Mouse (Mus musculus): ENCODE results near the gene Rps6ka5. TPM values are rescaled to one million over a fixed set of nuclear protein-coding genes. Genes with fewer than 3 reads are reported as not detected.

Rps6ka5 gene
- polyA plus RNA-seq, 1 experiment from 2014 or later: 3.6 TPM

DNA sequence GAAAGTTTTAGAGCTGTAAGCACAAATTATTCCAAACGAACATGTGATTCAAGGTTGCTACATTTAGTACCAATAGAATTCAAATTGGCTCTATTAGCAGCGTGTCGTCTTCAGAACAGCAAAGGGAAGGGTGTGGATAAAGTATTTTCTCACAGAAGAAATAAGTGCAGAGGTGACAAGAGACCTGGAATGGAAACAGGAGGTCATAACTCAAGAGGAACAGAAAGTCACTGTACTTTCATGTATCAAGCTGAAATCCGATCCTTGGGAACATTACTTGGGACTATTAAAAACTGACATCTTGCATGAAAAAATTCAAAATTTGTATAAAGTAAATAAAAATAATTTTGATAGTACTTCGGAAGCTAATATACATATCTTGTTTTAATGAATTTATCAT, 36.3 kb downstream of the Rps6ka5 start:
- no peaks in the 10 kb centered on the region for H3K4me1 ChIP-seq (ENCODE audit: control insufficient read depth, insufficient read depth, low read length)
- no peaks in the 10 kb centered on the region for H3K36me3 ChIP-seq (ENCODE audit: control insufficient read depth, insufficient read depth, low read length)
- H3K4me2 ChIP-seq (ENCODE audit: low read depth): no peak overlapping the region
- 85% methylated on average over 5 of the region's 5 CpGs for WGBS
- H3K4me3 ChIP-seq (ENCODE audit: low read depth, low read length): no peak overlapping the region
- no peak for DNase-seq (ENCODE audit: low spot score)
- H3K9me3 ChIP-seq (ENCODE audit: control insufficient read depth, low read length): no peaks in the 10 kb centered on the region
- H3K9ac ChIP-seq (ENCODE audit: low read length): no peak overlapping the region
- ATAC-seq (ENCODE audit: insufficient read depth, low FRiP score, low TSS enrichment): no peak
- no peak overlapping the region for H3K27ac ChIP-seq (ENCODE audit: low read depth, low read length)
- no peaks in the 10 kb centered on the region for H3K27me3 ChIP-seq (ENCODE audit: control insufficient read depth, insufficient read depth, low read length)

DNA sequence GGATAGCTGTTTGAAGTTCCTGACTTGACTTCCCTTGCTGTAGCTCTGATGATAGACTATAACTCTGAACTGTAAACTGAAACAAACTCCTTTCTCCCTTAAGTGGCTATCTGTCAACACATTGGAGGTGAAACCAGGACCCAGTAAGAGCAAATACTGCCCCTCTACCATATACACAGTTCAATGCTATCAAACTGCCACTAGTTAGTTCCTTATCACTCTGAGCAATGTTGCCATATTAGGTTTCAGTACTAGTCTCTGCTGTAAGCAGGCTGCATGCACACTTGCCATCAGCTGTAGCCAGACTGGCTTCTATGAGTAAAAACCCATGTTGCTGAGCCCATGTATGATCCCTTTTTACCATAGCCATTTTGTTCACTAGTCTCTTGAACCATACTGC, 38.6 kb downstream of the Rps6ka5 start:
- no peak for ATAC-seq (ENCODE audit: insufficient read depth, low FRiP score, low TSS enrichment)
- Histone ChIP-seq H3K27me3 (ENCODE audit: control insufficient read depth, insufficient read depth, low read length) (no peaks in the 10 kb centered on the region), H3K4me3 (ENCODE audit: low read depth, low read length) (no peak overlapping the region), H3K4me2 (ENCODE audit: low read depth) (no peak overlapping the region), H3K9me3 (ENCODE audit: control insufficient read depth, low read length) (no peaks in the 10 kb centered on the region), H3K9ac (ENCODE audit: low read length) (no peak overlapping the region), H3K27ac (ENCODE audit: low read depth, low read length) (no peak overlapping the region), H3K36me3 (ENCODE audit: control insufficient read depth, insufficient read depth, low read length) (no peaks in the 10 kb centered on the region), H3K4me1 (ENCODE audit: control insufficient read depth, insufficient read depth, low read length) (no peaks in the 10 kb centered on the region)
- DNase-seq (ENCODE audit: low spot score): no peak

DNA sequence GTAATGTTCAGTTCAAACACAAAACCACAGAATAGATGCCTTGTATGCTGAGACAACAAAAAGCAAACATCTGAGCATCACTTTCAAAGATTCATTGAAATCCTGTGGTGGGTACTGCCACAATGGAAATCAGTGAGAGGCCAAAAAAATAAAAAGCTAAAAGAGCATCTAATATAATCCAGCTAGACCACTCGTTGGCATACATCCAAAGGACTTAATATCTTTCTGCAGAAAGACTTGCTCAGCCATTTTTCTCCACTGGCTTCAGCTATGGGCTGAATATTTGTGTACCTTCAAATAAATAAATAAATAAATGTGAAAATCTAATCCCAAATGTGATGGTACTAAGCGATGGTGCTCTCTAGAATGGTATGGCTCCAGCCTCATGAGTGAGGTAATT, 39.8 kb downstream of the Rps6ka5 start:
- H3K4me3 ChIP-seq (ENCODE audit: low read depth, low read length): no peak overlapping the region
- no peak for DNase-seq (ENCODE audit: low spot score)

DNA sequence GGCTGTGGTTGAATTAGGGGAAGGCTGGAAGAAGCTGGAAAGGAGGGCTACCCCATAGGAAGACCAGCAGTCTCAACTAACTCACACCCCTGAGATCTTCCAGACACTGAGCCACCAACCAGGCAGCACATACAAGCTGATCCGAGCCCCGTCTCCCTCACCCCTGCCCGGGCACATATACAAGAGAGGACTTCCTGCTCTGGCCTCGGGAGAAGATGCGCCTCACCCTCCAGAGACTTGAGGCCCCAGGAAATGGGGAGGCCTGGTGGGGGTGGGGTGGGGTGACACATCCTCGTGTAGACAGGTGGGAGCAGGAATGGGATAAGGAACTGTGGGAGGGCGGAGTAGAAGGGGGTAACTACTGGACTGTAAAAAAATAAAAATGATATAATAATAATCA, 45.0 kb downstream of the Rps6ka5 start:
- Histone ChIP-seq H3K4me2 (ENCODE audit: low read depth) (no peak overlapping the region), H3K36me3 (ENCODE audit: control insufficient read depth, insufficient read depth, low read length) (no peaks in the 10 kb centered on the region), H3K9ac (ENCODE audit: low read length) (no peak overlapping the region), H3K4me1 (ENCODE audit: control insufficient read depth, insufficient read depth, low read length) (no peaks in the 10 kb centered on the region), H3K27ac (ENCODE audit: low read depth, low read length) (no peak overlapping the region), H3K4me3 (ENCODE audit: low read depth, low read length) (no peak overlapping the region), H3K9me3 (ENCODE audit: control insufficient read depth, low read length) (no peaks in the 10 kb centered on the region), H3K27me3 (ENCODE audit: control insufficient read depth, insufficient read depth, low read length) (no peaks in the 10 kb centered on the region)
- DNase-seq (ENCODE audit: low spot score) (no peak), ATAC-seq (ENCODE audit: insufficient read depth, low FRiP score, low TSS enrichment) (no peak)
- WGBS: 85% methylated on average over 7 of the region's 7 CpGs

More for the DNA sequence above, 39.8 kb downstream of the Rps6ka5 start:
- no peak overlapping the region for H3K27ac ChIP-seq (ENCODE audit: low read depth, low read length)
- ATAC-seq (ENCODE audit: insufficient read depth, low FRiP score, low TSS enrichment): no peak
- H3K27me3 ChIP-seq (ENCODE audit: control insufficient read depth, insufficient read depth, low read length): no peaks in the 10 kb centered on the region
- H3K9me3 ChIP-seq (ENCODE audit: control insufficient read depth, low read length): no peaks in the 10 kb centered on the region
- H3K4me1 ChIP-seq (ENCODE audit: control insufficient read depth, insufficient read depth, low read length): no peaks in the 10 kb centered on the region
- no peak overlapping the region for H3K9ac ChIP-seq (ENCODE audit: low read length)
- H3K36me3 ChIP-seq (ENCODE audit: control insufficient read depth, insufficient read depth, low read length): no peaks in the 10 kb centered on the region
- WGBS: 90% methylated on average over 2 of the region's 2 CpGs
- H3K4me2 ChIP-seq (ENCODE audit: low read depth): no peak overlapping the region

DNA sequence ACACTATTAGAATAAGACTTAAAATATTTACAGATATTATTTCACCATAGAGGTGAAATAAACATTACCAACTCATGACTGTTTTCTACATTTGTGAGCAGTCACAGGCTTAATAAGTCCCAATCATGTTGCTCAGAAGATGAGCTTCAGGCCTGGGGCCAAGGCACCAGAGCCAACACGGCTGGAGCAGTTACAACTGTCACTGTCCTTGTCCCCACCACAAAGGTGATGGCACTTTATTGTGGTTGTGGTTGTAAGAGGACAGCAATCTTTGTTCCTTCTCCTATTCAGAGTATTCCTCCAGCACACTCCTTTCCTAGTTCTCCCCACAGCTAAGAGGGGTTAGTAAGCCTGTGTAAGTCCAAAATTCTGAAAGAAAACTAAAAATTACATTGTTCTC, 45.5 kb downstream of the Rps6ka5 start:
- Histone ChIP-seq H3K4me2 (ENCODE audit: low read depth) (no peak overlapping the region), H3K27me3 (ENCODE audit: control insufficient read depth, insufficient read depth, low read length) (no peaks in the 10 kb centered on the region), H3K36me3 (ENCODE audit: control insufficient read depth, insufficient read depth, low read length) (no peaks in the 10 kb centered on the region), H3K4me3 (ENCODE audit: low read depth, low read length) (no peak overlapping the region), H3K9me3 (ENCODE audit: control insufficient read depth, low read length) (no peaks in the 10 kb centered on the region), H3K27ac (ENCODE audit: low read depth, low read length) (no peak overlapping the region), H3K9ac (ENCODE audit: low read length) (no peak overlapping the region), H3K4me1 (ENCODE audit: control insufficient read depth, insufficient read depth, low read length) (no peaks in the 10 kb centered on the region)
- WGBS: 44% methylated on average over 1 of the region's 1 CpGs
- DNase-seq (ENCODE audit: low spot score) (no peak), ATAC-seq (ENCODE audit: insufficient read depth, low FRiP score, low TSS enrichment) (no peak)

DNA sequence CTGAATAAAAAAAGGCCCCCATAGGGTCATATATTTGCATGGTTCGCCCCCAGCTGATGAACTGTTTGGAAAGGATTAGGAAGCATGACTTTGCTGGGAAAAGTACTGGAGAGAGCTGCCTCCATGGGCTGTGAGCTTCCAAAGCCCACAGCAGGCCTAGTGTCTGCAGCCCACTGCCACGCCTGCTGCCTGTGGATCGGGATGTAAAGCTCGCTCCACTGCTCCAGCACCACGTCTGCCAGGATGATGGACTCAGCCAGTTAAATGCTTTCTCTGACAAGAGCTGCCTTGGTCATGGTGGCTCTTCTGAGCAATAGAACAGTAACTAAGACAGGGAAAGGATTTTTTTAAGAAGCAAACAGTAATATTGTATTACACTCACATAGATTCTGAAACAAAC, 46.1 kb downstream of the Rps6ka5 start:
- 71% methylated on average over 5 of the region's 5 CpGs for WGBS
- H3K9me3 ChIP-seq (ENCODE audit: control insufficient read depth, low read length): no peaks in the 10 kb centered on the region
- H3K27me3 ChIP-seq (ENCODE audit: control insufficient read depth, insufficient read depth, low read length): no peaks in the 10 kb centered on the region
- H3K4me3 ChIP-seq (ENCODE audit: low read depth, low read length): no peak overlapping the region
- ATAC-seq (ENCODE audit: insufficient read depth, low FRiP score, low TSS enrichment) (no peak), DNase-seq (ENCODE audit: low spot score) (no peak)
- H3K36me3 ChIP-seq (ENCODE audit: control insufficient read depth, insufficient read depth, low read length): no peaks in the 10 kb centered on the region
- no peaks in the 10 kb centered on the region for H3K4me1 ChIP-seq (ENCODE audit: control insufficient read depth, insufficient read depth, low read length)
- no peak overlapping the region for H3K27ac ChIP-seq (ENCODE audit: low read depth, low read length)
- H3K4me2 ChIP-seq (ENCODE audit: low read depth): no peak overlapping the region
- no peak overlapping the region for H3K9ac ChIP-seq (ENCODE audit: low read length)

DNA sequence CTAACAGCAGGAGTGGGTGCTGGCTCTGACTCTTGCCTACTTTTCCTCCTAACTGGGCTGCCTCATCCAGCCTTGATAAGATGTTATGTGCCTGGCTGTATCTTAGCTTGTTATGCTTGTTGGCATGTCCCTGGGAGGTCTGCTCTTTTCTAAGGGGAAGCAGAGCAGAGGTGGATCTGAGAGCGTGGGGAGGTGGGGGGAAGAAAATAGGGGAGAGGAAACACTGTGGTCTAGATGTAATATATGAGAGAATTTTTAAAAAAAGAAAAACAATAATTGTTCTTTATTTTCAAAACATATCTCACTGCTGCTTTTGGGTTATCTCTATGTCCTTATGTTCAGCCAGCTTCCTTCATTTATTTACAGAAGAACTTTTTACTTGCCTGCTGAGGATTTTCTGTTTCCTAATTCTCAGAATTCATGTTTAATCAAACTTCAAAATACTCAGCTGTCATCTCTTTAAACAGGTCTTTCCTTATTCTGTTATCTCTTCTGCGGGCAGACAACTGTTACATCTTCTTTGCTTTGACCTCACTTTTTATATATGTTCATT, 56.1 kb downstream of the Rps6ka5 start:
- Histone ChIP-seq H3K4me3 (ENCODE audit: low read depth, low read length) (no peak overlapping the region), H3K4me2 (ENCODE audit: low read depth) (no peak overlapping the region), H3K36me3 (ENCODE audit: control insufficient read depth, insufficient read depth, low read length) (no peaks in the 10 kb centered on the region), H3K9ac (ENCODE audit: low read length) (no peak overlapping the region), H3K9me3 (ENCODE audit: control insufficient read depth, low read length) (no peaks in the 10 kb centered on the region), H3K27ac (ENCODE audit: low read depth, low read length) (no peak overlapping the region), H3K27me3 (ENCODE audit: control insufficient read depth, insufficient read depth, low read length) (no peaks in the 10 kb centered on the region), H3K4me1 (ENCODE audit: control insufficient read depth, insufficient read depth, low read length) (no peaks in the 10 kb centered on the region)
- DNase-seq (ENCODE audit: low spot score) (no peak), ATAC-seq (ENCODE audit: insufficient read depth, low FRiP score, low TSS enrichment) (no peak)
- WGBS: 94% methylated on average over 2 of the region's 2 CpGs

DNA sequence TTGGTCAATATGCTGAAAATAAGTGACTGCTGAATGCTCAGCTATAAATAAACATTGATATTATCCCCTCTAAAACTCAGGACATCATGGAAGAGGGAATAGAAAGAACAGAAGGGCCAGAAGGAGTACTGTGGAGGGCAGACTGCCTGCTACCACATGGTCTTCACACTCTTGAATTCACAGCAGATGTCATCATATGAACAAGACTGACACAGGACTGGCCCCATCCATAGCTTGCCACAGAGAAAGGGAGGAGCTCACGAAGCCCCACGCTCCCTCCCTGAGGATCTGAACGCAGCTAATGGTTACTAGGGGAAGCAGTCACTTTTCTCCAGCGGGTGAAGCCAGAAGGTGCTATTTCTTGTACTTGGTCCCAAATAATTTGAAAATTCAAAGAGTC, 61.5 kb downstream of the Rps6ka5 start:
- 76% methylated on average over 4 of the region's 4 CpGs for WGBS
- H3K4me2 ChIP-seq (ENCODE audit: low read depth): no peak overlapping the region
- H3K9me3 ChIP-seq (ENCODE audit: control insufficient read depth, low read length): no peaks in the 10 kb centered on the region
- no peaks in the 10 kb centered on the region for H3K27me3 ChIP-seq (ENCODE audit: control insufficient read depth, insufficient read depth, low read length)
- ATAC-seq (ENCODE audit: insufficient read depth, low FRiP score, low TSS enrichment) (no peak), DNase-seq (ENCODE audit: low spot score) (no peak)
- H3K36me3 ChIP-seq (ENCODE audit: control insufficient read depth, insufficient read depth, low read length): no peaks in the 10 kb centered on the region
- H3K4me3 ChIP-seq (ENCODE audit: low read depth, low read length): no peak overlapping the region
- no peaks in the 10 kb centered on the region for H3K4me1 ChIP-seq (ENCODE audit: control insufficient read depth, insufficient read depth, low read length)
- no peak overlapping the region for H3K27ac ChIP-seq (ENCODE audit: low read depth, low read length)
- no peak overlapping the region for H3K9ac ChIP-seq (ENCODE audit: low read length)

DNA sequence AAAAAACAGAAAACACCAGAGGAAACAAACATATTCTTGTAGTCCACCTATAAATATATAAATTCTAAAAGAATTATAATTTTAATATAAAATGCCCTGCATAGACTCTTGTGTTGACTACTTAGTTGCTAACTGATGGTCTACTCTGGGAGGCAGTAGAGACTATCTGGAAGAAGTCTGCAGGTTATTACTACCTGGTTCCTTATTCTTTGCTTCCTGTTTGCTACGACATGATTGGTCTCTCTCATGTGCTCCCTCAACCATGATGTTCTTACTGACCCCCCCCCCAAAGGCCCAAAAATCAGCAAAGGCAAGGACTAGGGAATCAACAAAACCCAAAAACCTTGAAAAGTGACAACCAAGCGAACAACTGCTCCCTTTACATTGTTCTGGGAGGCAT, 66.7 kb downstream of the Rps6ka5 start:
- DNase-seq (ENCODE audit: low spot score) (no peak), ATAC-seq (ENCODE audit: insufficient read depth, low FRiP score, low TSS enrichment) (no peak)
- Histone ChIP-seq H3K36me3 (ENCODE audit: control insufficient read depth, insufficient read depth, low read length) (no peaks in the 10 kb centered on the region), H3K27ac (ENCODE audit: low read depth, low read length) (no peak overlapping the region), H3K4me2 (ENCODE audit: low read depth) (no peak overlapping the region), H3K4me1 (ENCODE audit: control insufficient read depth, insufficient read depth, low read length) (no peaks in the 10 kb centered on the region), H3K4me3 (ENCODE audit: low read depth, low read length) (no peak overlapping the region), H3K9ac (ENCODE audit: low read length) (no peak overlapping the region), H3K27me3 (ENCODE audit: control insufficient read depth, insufficient read depth, low read length) (no peaks in the 10 kb centered on the region), H3K9me3 (ENCODE audit: control insufficient read depth, low read length) (no peaks in the 10 kb centered on the region)
- WGBS: 93% methylated on average over 2 of the region's 2 CpGs

Measured in neural tube, embryonic 11.5 days (tissue).